Mouse (Mus musculus): ENCODE measurements at regions not wholly inside any gene's neighbourhood (a gene's known extent, or its start where the extent isn't known, plus 50 kb on each side); places are given as distances from the start of the nearest gene placed in this dataset.

- no peak for ATAC-seq (replicated peaks; ENCODE audit: low read depth, poor library complexity, severe bottlenecking)
Measured at GRCm38 (mm10) chr15:87191901-87192300, 352.2 kb upstream of the Fam19a5 start.

DNA sequence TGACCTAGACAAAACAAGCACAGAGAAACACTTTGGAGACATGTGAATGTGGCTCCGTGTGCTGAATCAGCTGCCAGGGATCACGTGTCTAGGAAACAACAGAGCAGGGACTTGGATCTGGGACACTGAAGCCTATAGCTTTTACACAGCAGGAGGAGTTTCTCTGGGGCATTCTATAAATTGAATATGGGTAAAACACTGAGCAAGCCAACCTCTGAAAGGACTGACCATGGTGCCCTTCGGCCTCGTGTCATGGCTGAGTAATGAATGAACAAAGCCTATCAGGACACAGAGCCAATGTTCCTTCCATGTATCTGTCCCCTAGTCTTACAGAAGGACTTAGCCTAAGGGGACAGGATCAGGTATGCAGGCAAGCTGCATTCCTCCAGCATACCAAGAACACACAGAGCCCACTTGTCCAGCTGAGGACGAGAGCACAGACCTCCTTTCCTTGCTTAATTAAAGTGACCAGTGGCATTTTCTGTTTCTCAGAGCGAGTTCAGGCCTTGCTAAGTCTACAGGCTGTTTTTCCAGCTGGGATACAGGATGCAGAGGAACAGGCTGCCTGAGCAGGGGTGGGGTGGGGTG is 347.7 kb upstream of the Fam19a5 start:
- ATAC-seq (replicated peaks; ENCODE audit: low read depth, poor library complexity, severe bottlenecking), result no peak

DNA sequence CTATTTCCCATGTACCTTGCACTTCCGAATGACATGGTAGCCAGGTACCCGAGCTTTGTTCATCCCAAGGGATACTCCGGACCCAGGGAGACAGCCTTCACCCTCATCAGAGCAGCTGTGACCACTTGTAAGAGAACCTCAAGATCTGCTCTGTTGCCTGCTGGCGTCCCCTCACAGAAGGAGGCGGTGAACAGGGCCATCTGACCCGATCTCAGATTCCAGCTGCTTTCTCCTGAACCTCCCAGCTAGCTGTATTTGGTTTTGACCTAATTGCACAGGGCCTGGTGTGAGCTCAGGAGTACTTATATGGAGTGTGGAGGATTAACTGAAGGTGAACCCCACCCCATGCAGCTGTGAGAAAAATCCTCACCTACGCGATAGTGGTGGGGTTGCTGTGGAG is 344.5 kb upstream of the Fam19a5 start:
- no peak for ATAC-seq (replicated peaks; ENCODE audit: low read depth, poor library complexity, severe bottlenecking)

- no peak for ATAC-seq (replicated peaks; ENCODE audit: low read depth, poor library complexity, severe bottlenecking)
Measured at GRCm38 (mm10) chr15:87200282-87201048, 343.6 kb upstream of the Fam19a5 start.

- ATAC-seq (replicated peaks; ENCODE audit: low read depth, poor library complexity, severe bottlenecking), result no peak
Measured at GRCm38 (mm10) chr15:87201055-87201454, 343.0 kb upstream of the Fam19a5 start.

- ATAC-seq (replicated peaks; ENCODE audit: low read depth, poor library complexity, severe bottlenecking), result no peak
Measured at GRCm38 (mm10) chr15:87229951-87230350, 314.1 kb upstream of the Fam19a5 start.

- no peak for ATAC-seq (replicated peaks; ENCODE audit: low read depth, poor library complexity, severe bottlenecking)
Measured at GRCm38 (mm10) chr15:87236096-87236495, 308.0 kb upstream of the Fam19a5 start.

- ATAC-seq (replicated peaks; ENCODE audit: low read depth, poor library complexity, severe bottlenecking), result no peak
Measured at GRCm38 (mm10) chr15:87239057-87239456, 305.0 kb upstream of the Fam19a5 start.

- ATAC-seq (replicated peaks; ENCODE audit: low read depth, poor library complexity, severe bottlenecking), result no peak
Measured at GRCm38 (mm10) chr15:87261497-87261896, 282.6 kb upstream of the Fam19a5 start.

- ATAC-seq (replicated peaks; ENCODE audit: low read depth, poor library complexity, severe bottlenecking), result no peak
Measured at GRCm38 (mm10) chr15:87264906-87265305, 279.2 kb upstream of the Fam19a5 start.

DNA sequence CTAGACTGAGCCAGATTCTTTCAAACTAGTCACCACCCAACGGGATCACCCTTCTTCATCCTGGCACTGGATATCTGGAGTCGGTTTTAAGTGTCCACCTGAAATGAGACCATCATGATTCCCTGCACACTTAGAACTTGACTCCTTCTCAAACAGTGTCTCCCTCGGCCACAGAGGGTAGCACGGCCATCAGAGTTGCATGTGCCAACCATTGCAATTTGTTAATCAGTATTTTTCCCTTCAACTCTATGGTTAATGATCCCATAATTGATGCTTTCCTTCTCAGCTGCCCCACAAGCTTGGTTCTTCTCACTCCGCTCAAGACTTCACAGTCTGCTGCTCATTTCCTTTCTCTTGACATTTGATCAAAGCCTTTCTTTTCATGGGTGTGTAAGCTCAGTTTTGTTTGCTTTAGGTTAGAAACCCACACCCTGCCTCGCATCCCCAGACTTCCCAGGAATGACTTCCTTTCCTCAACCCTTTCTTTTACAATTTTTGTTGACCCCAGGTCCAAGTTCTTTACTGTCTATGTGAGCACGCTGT is 253.0 kb upstream of the Fam19a5 start:
- ATAC-seq (replicated peaks; ENCODE audit: low read depth, poor library complexity, severe bottlenecking), result no peak

GRCm38 (mm10) chr15:87319896-87320295 is 224.2 kb upstream of the Fam19a5 start:
- no peak for ATAC-seq (replicated peaks; ENCODE audit: low read depth, poor library complexity, severe bottlenecking)

- no peak for ATAC-seq (replicated peaks; ENCODE audit: low read depth, poor library complexity, severe bottlenecking)
Measured at GRCm38 (mm10) chr15:87321067-87321985, 222.8 kb upstream of the Fam19a5 start.

GRCm38 (mm10) chr15:87325389-87325788 is 218.7 kb upstream of the Fam19a5 start:
- ATAC-seq (replicated peaks; ENCODE audit: low read depth, poor library complexity, severe bottlenecking), result no peak

DNA sequence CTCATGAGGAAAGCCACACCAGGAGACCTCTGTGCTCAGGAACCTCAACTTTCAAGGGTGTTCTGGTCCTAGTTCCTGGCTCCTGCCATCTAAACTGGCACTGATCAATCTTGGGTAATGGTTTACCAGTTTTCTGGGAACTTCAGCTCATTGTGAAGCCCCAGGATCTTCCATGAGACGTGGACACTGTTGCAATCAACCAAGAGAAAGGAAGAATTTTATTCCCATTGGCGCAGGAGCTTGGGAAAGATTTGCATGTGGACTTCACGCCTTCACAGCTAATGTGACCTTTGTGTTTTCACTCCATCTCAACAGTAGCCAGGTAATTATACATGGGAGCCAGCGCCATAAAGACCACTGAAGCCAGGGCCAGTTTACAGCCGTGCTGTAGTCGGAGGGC is 217.8 kb upstream of the Fam19a5 start:
- ATAC-seq (replicated peaks; ENCODE audit: low read depth, poor library complexity, severe bottlenecking), result no peak

DNA sequence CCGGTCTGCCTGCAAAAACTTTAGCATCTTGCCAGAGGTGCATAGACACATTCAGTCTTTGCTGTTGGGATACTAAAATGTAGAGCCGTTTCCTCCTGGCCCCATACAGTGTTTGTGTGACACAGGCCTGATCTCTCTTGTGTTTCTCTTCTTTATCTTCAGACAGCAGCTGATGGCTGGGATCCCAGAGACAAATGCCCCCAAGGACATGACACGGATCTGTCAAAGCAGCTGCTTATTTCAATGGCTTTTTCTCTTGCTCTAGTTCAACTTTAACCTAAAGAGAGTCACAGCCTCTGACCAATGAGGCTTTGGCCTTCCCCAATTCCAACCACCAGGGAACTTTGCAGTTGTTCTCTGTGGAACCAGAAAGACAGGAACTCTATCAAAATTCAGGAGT is 211.7 kb upstream of the Fam19a5 start:
- no peak for ATAC-seq (replicated peaks; ENCODE audit: low read depth, poor library complexity, severe bottlenecking)

DNA sequence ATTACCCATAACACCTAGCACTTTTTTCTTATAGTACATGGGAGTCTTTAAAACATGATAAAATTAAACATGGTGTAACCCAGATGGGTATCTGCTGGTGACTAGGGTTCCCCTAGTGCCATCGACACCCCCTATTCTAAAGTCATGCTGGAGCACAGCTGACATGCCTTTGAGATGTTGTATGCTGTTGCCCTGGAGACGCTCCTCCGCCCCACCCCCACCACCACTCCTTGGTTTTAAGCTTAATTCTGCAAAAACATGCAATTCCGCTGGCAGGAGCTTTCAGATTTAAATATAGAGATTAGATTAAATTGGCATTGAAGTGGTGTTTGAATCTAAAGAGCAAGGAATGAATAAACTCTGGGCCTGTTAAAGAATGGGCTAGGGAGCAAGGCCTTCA is 210.6 kb upstream of the Fam19a5 start:
- no peak for ATAC-seq (replicated peaks; ENCODE audit: low read depth, poor library complexity, severe bottlenecking)

DNA sequence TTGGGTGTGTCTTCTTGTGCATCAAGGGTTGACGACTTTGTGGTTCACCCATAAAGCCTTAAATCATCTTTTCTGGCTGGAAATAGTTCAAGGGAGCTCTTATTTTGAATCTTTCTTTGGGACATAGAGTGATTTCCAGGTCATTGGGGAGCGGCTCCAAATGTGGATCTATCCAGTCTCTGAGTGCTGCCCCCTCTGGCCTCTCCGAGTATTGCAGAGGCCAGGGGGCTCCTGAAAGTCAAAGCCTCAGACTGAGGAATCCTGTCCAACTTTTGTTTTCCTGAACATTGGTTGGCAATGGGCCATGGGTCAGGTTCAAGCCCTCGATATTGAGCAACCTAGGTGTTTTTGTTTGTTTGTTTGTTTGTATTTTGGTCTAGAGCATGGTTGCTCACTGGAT is 209.7 kb upstream of the Fam19a5 start:
- ATAC-seq (replicated peaks; ENCODE audit: low read depth, poor library complexity, severe bottlenecking), result no peak

GRCm38 (mm10) chr15:87335324-87335723 is 208.8 kb upstream of the Fam19a5 start:
- no peak for ATAC-seq (replicated peaks; ENCODE audit: low read depth, poor library complexity, severe bottlenecking)

DNA sequence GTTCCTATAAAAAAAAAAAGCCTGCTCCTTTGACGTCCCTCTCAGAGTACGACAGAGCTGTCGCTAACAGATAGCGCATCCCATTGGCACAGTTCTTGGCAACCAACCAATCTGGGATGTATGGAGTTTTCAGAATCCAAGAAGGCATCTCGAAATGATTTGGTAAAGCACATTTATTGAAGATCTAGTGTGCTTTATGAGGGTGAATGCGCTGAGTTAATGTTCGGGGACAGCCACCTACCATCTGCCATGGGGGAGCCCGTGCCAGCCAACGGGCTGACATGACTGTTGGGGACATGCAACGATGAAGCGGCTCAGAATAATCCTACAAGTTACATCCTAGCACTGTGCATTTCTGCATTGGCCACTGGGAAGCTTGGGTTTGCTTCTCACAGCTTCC is 208.4 kb upstream of the Fam19a5 start:
- ATAC-seq (replicated peaks; ENCODE audit: low read depth, poor library complexity, severe bottlenecking), result no peak

GRCm38 (mm10) chr15:87339904-87340303 is 204.2 kb upstream of the Fam19a5 start:
- ATAC-seq (replicated peaks; ENCODE audit: low read depth, poor library complexity, severe bottlenecking), result no peak
